Mouse (Mus musculus): ENCODE results near the gene Ptchd4. TPM values are rescaled to one million over a fixed set of nuclear protein-coding genes. Genes with fewer than 3 reads are reported as not detected.
A peak's percentile ranks its signal among the peaks of the same experiment; 100 is the strongest.

Gene Ptchd4
- polyA plus RNA-seq, 1 experiment from 2014 or later, result 12.3 TPM

DNA sequence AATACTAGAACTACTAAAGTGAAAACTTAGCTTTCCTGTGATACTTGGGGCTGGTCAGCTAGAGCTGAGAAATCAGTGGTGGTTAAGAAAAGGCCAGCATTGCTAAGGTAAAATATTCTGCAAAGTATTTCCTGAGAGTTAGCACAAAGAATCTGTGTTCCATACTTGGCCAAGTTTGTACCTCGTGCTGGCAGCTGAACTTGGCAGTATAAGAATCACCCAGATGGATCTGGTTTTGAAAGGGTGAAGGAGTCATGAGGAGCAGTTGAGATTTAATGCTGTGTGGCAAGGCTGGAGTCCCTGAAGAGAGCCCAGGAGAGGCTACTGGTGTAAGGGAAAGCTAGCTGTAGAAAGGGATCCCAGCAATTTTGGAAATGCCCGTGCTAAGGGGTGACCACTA, 140.7 kb downstream of the Ptchd4 start:
- H3K4me3 ChIP-seq, result no peak overlapping the region
- WGBS, result 89% methylated on average over 2 of the region's 2 CpGs

GRCm38 (mm10) chr17:42462726-42463125, 147.0 kb downstream of the Ptchd4 start:
- Histone ChIP-seq H3K4me2 (no peak overlapping the region), H3K4me1 (no peaks in the 10 kb centered on the region), H3K9ac (no peak overlapping the region), H3K9me3 (no peaks in the 10 kb centered on the region), H3K4me3 (no peak overlapping the region), H3K27ac (no peak overlapping the region), H3K36me3 (replicated peaks) (no peaks in the 10 kb centered on the region), H3K27me3 (replicated peaks) (no peaks in the 10 kb centered on the region)
- no peak for ATAC-seq (replicated peaks)

More for the DNA sequence above, 140.7 kb downstream of the Ptchd4 start:
- Histone ChIP-seq H3K9ac (no peak overlapping the region), H3K4me2 (no peak overlapping the region), H3K9me3 (no peaks in the 10 kb centered on the region), H3K36me3 (replicated peaks) (no peaks in the 10 kb centered on the region), H3K27me3 (replicated peaks) (no peaks in the 10 kb centered on the region), H3K27ac (no peak overlapping the region), H3K4me1 (no peaks in the 10 kb centered on the region)
- no peak for ATAC-seq (replicated peaks)

GRCm38 (mm10) chr17:42480173-42480991, 164.6 kb downstream of the Ptchd4 start:
- WGBS, result 77% methylated on average over 5 of the region's 5 CpGs

DNA sequence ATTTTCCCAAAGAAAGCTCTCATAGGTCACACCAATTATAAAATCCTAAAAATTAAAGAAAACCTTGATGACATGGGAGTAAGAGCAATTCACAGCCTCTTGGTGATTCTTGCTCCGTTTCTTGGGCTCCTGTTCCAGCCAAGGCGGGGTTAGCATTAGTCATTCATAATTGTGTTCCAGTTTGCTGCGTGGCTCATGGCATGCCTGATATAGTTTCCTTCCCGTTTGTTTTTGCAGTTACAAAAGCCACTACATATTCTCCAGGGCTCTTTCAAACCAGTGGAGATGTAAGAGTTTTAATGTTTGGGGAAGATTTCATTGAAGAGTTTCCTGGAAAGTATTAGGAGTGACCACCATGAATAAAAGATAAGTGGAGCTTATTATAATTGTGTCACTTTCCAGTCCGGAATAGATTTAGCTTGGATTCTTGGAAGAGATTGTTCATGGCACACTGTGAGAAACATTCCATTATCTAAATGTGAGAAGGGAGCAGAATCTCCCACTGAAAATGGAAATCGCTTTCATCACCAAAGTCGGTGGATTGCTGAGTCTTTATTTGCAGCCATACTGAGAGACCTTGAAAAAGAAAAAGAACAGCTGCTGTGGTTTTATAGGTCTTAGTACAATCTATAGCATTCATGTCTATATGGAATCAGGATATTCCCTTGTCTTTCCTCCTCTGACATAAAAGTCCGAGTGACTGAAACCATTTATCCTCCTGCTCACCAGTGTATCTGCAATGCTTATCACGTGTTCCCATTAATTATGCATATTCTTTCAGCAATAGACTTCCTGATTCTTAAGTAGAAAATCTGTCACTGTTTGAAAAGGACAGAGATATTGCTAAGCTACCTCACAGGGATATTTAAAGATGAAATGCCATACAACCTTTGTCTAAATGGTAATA, 193.9 kb downstream of the Ptchd4 start:
- H3K27ac ChIP-seq, result 0 out of 2 replicates have a peak overlapping the region, but pooled peaks have one; percentile 34
- ATAC-seq (replicated peaks), result peak; percentile 87

More at GRCm38 (mm10) chr17:42480173-42480991, 164.6 kb downstream of the Ptchd4 start:
- Histone ChIP-seq H3K4me1 (no peaks in the 10 kb centered on the region), H3K27ac (no peak overlapping the region), H3K9ac (no peak overlapping the region), H3K4me3 (no peak overlapping the region), H3K36me3 (replicated peaks) (no peaks in the 10 kb centered on the region), H3K9me3 (no peaks in the 10 kb centered on the region), H3K4me2 (no peak overlapping the region), H3K27me3 (replicated peaks) (no peaks in the 10 kb centered on the region)
- ATAC-seq (replicated peaks), result no peak

DNA sequence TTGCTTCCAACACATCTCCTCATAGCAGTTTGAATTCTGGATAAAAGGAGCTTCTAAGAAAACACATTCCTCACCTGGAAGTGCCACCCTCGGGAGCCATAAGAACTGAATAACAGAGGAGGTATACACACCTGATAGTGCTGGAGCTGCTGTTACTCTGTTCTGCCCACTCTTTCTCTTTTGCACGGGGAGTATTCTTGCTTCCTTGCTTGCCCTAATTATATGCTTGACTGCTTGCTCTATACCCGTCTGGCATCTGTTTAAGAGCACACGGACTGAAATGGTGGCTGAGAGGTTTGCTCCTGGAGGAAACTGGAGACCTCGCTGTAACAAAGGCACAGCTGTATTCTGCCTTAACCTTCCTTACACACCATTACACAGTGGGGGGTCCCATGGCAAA, 214.4 kb downstream of the Ptchd4 start:
- H3K9ac ChIP-seq, result no peak overlapping the region
- no peak overlapping the region for H3K27ac ChIP-seq
- no peaks in the 10 kb centered on the region for H3K36me3 ChIP-seq (replicated peaks)
- no peak overlapping the region for H3K4me2 ChIP-seq
- no peaks in the 10 kb centered on the region for H3K4me1 ChIP-seq
- no peaks in the 10 kb centered on the region for H3K27me3 ChIP-seq (replicated peaks)
- no peaks in the 10 kb centered on the region for H3K9me3 ChIP-seq
- peak; percentile 45; the same call in 1 of the 2 replicates for ATAC-seq (replicated peaks)
- H3K4me3 ChIP-seq, result no peak overlapping the region
- 29% methylated on average over 5 of the region's 5 CpGs for WGBS

More for the DNA sequence above, 193.9 kb downstream of the Ptchd4 start:
- Histone ChIP-seq H3K27me3 (replicated peaks) (no peaks in the 10 kb centered on the region), H3K36me3 (replicated peaks) (no peaks in the 10 kb centered on the region), H3K4me1 (peaks cover 8% of the 10 kb centered on the region), H3K4me2 (peak overlapping the region; percentile 9; the same call in 1 of the 2 replicates), H3K9me3 (no peaks in the 10 kb centered on the region), H3K9ac (no peak overlapping the region), H3K4me3 (no peak overlapping the region)
- WGBS, result 38% methylated on average over 9 of the region's 9 CpGs

GRCm38 (mm10) chr17:42549578-42549977, 233.8 kb downstream of the Ptchd4 start:
- Histone ChIP-seq H3K4me3 (no peak overlapping the region), H3K4me1 (no peaks in the 10 kb centered on the region), H3K27ac (no peak overlapping the region), H3K27me3 (replicated peaks) (no peaks in the 10 kb centered on the region), H3K9me3 (no peaks in the 10 kb centered on the region), H3K36me3 (replicated peaks) (no peaks in the 10 kb centered on the region), H3K4me2 (no peak overlapping the region), H3K9ac (no peak overlapping the region)
- 87% methylated on average over 2 of the region's 2 CpGs for WGBS
- no peak for ATAC-seq (replicated peaks)

All from midbrain, embryonic 15.5 days (tissue).